Mouse (Mus musculus) NIH3T3 (cell line): ENCODE measurements at regions not wholly inside any gene's neighbourhood (a gene's known extent, or its start where the extent isn't known, plus 50 kb on each side); places are given as distances from the start of the nearest gene placed in this dataset.
A peak's percentile ranks its signal among the peaks of the same experiment; 100 is the strongest.

ENCODE experiments used
- DNase-seq: peaks from one replicate; pipeline ENCODE4 v3.0.0-alpha.2; 2012; ENCODE audit warnings: low read depth

DNA sequence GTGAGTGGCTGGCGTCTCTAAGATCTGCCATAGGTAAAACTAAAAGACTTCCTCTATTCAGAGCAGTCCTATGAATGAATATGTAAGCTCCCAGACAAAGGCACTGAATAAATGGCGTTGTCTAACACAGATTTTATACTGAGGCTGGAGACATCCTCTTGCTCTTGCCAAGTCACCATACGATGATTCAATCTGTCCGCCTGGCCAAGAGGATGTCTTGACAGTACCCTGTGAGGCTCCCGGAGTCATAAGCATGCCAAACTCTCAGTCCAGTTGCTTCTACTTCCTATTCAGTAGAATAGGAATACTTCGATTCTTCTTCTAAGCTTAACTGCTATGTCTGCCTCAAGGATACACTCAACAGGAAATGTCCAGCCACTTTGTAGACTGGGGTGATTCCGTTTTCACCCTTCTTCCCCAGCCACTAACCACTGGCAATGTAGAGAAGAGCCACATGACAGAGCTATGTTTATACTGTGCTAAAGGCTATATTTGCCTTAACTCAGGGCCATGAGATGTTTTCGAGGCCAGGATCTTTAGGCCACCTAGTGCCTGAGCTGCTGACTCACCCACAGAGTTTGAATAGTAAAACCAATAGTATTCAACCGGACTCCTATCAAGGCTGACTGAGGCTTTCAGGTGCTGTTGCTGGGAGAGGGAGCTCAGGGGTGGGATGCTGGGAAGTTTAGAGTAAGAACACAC, 188.7 kb upstream of the Atp5g3 start:
- no peak for DNase-seq

DNA sequence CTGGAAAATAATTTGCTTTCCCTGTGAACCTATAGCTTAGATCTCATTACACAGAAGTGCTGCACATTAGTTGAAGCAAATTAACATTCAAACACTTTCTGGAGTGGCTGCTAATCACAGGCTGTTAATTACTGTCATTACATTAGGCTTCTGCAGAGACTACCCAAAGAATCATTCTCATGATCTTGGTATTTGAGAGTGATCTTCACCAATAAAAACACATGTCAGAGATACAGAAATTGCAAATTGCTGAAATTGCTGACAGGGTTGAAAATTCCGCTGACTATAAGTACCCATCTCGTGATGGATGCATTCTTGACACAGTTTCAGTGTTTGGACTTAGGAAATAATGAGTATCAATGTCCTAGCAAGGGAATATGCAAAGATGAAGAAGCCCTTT, 185.7 kb upstream of the Atp5g3 start:
- no peak for DNase-seq

DNA sequence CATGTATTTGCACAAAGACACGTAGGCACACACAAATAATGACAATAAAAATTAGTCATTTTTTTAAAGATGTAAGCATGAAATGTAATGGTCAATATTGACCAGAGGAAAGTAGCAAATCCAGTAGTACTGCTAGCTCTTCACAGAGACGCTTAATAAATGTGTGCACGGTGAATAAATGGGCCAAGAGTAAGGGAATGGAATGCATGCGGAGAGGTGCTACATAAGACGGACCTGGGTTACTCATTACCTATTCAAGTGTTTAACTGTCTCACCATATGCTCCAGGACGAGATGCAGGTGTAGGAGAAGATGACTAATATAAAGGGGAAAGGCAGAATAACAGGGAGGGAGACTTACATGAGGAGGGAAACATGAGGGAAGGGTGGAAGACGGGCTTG, 182.4 kb upstream of the Atp5g3 start:
- no peak for DNase-seq

DNA sequence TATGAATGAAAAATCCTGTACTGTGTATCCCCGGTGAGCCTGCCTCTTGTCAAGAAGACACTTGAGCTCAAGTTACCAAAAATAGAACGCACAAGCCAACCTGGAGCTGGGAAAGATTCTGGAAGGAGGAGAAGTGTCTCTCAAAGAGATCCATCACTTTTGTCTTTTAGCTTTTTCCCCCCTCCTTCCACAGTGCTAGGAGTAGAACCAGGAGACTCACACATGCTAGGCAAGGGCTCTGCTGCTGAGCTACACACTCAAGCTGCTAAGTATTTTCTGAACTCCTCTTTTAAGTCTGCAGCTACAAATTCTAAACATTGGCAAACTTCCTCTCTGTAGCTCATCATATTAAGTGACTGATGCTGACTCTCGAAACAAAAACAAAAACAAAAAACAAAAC, 176.2 kb upstream of the Atp5g3 start:
- DNase-seq: no peak

DNA sequence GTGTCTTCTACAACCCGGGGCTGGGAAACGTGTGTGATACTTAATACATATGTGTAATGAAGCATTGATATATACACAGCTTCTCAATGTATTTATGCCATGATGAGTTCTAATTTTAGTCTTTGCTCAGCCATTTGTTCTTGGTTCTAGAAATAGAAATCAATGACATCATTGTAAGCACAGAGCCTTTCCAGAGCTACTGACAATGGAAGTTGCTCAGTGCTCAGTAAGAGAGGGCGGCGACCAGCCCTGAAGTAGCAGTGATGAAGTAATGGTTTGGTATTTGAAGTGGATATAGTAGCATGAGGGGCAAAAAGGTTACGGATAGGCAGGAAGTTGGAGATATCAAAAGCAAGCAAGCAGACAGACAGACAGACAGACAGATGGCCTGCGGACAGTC, 173.8 kb upstream of the Atp5g3 start:
- DNase-seq: no peak

DNA sequence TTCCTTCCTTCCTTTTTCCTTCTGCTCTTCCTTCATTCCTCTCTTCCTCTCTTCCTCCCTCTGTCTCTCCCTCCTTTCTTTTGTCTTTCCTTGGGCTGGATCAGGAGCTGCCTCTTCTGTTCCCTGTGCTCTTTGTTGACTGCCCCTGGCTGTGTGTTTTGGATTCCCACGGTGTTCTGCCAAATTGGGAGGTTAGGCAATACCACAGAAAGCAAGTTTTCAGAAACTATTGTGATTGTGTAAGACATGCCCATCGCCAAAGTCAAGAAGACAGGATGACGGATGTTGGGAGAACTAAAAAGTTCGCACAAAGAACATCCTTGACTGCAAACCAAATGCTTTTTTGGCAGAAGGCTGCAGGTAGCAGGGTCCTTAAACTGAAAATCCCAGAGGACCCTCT, 165.6 kb upstream of the Atp5g3 start:
- DNase-seq: peak; percentile 38

DNA sequence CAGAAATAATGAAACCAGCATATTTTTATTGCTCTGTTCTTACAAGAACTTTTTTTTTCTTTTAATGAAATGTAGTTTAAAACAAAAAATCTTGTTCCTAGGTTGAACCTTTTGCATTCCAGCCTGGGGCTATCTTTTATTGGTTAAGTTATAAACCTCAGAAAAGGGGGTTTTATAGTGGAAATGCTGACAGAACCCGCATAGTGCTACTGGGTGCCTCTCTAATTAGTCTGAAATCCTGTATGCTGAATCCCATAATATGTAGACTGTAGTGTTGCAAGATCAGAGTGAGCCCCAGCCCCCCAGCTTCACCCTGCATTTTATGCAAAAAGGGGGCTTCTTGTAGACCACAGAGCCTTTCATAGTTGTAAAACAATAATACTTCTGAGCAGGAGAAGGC, 164.4 kb upstream of the Atp5g3 start:
- no peak for DNase-seq

- no peak for DNase-seq
These were observed 162.3 kb upstream of the Atp5g3 start for GRCm38 (mm10) chr2:74073396-74073795.

DNA sequence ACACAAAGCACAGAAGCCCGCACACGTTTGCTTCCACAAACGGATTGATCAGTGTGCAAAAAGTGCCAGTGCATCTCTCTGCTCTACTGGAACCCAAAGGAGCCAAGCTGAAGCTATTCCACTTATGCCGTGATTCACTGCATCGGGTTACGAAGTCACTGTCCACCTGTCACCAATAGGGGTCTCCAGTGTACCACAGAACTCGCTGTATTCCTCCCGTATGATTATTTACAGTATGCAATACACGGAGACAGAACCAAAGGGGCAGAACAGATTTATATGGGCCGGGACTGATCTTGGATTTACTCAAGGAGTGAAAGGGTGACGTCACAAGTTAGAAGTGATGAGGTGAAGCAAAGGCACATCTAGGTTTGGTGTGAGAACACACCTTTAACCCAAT, 155.5 kb upstream of the Atp5g3 start:
- DNase-seq: peak; percentile 71

DNA sequence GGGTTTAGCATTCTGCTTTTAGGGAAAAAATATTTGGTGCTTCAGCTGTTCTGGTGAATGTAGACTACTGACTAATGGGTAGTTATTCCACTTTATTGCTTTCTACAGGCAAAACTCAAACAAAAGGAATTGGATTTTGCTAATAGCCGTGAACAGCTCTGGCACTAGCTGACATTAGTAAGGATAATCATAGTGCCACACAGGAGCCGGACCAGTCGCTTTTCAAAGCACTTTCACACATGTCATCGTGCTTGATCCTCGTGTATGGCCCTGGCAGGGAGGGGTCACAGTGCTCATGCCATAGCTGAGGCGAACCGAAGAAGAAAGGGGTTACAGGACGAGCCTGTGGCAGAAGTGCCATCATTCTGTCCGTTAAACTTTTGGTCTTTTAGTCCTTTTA, 153.2 kb upstream of the Atp5g3 start:
- no peak for DNase-seq

GRCm38 (mm10) chr2:74063777-74064176, 152.7 kb upstream of the Atp5g3 start:
- DNase-seq: no peak

- no peak for DNase-seq
These were observed 152.2 kb upstream of the Atp5g3 start for GRCm38 (mm10) chr2:74063302-74063701.

DNA sequence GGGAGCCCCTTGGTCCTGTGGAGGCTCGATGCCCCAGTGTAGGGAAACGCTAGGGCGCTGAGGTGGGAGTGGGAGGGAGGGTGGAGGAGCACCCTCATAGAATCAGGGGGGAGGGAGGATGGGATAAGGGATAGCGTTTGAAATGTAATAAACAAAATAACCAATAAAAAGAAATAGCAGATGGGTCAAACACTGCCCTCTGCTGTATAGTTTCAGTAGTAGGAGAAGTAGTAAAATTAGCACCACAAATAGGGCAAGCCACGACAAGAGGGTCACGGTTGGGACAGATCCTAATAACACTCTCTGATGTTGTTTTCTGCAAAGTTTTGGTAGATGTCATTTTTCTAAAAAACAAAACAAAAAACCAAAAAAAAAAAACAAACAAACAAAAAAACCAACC, 131.3 kb upstream of the Atp5g3 start:
- peak; percentile 18 for DNase-seq

GRCm38 (mm10) chr2:74039580-74039979, 128.5 kb upstream of the Atp5g3 start:
- no peak for DNase-seq

DNA sequence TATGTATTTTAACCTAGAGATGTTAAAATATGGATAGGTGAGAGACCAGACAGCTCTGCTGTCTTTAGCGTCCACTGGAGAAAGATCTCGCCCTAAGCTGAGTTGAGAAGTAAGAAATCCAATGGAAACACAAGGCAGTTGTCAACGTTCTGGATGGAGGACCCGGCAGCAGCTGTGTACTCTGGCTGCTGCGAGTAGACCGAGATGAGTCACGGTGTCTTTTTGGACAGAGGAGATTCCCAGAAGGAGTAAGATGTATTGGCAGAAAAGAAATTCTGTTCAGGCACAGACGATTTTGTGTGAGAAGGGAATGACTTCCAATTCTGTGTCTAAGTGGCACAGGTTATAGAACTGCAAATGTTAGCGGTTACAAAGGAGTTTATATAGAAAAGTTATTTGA, 124.9 kb upstream of the Atp5g3 start:
- no peak for DNase-seq

DNA sequence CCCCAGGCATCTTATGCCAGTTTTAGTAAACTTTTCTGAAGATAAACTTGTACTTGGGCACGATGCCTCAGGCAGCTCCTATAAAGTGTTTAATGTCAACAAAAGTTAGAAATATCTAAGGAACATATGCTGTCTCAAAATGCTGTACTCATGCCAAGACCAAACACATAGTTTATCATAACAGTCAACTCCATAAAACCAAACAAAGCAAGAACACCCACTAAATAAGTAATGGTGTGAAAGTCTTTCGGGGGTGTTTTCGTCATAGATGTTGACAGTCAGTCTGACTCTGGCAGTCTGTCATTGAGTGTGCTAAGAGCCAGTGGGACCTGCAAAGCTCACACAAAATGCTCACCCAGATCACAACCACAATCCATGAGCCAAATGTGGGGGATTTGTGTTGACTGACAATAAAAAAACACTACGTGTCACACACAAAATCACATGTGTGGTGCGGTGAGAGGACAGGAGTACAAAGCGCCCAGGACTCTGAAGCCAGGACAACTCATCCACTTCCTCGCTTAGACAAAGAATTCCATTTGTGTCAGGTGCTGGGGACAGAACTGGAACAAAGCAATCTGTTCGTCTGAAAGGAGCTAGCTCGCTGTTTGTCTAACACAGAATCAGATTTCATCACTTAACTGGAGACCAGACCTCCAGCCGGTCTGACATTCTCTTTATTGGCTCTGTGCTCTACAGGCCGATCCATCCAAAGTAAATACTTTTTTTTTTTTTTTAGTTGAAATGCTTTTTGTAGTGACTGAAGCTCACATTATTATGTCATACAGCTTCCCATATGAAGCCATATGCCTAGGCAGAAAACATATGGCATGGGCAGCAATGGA, 121.3 kb upstream of the Atp5g3 start:
- DNase-seq: no peak

- DNase-seq: no peak
These were observed 118.8 kb upstream of the Atp5g3 start for GRCm38 (mm10) chr2:74029938-74030337.

DNA sequence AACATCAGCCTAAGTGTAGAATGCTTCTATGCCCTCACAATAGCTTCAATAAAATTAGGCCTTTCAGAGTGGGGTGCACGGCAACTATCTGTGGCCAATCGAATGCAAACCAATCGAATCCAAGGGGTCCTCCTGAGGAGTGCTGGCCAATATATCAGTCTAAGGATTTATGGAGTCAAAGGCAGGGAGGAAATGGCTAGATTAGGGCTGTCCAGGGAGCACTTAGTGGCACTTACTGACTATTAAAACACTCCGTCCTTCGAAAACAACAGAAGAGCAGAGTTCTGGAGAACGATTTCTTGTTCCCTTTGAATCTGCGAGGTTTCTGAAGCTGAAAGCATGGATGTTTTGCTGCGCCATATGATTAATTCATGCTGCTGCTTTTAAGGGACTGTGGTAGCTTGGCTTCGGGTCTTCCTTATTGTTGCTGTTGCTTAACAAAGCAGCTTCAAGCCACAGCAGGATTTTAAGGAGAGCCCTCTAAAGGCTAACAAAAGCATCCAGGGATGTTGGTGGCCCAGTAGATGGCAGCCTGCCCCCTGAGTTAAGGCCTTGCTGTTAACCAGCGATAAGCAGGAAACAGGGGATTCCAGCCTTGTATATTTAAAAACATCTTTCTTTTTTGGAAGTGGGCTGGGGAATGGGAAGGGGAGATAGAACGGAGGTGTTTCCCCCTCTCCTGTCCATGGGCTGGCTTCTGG, 116.4 kb upstream of the Atp5g3 start:
- DNase-seq: peak; percentile 50

GRCm38 (mm10) chr2:74015146-74015545, 104.0 kb upstream of the Atp5g3 start:
- no peak for DNase-seq

DNA sequence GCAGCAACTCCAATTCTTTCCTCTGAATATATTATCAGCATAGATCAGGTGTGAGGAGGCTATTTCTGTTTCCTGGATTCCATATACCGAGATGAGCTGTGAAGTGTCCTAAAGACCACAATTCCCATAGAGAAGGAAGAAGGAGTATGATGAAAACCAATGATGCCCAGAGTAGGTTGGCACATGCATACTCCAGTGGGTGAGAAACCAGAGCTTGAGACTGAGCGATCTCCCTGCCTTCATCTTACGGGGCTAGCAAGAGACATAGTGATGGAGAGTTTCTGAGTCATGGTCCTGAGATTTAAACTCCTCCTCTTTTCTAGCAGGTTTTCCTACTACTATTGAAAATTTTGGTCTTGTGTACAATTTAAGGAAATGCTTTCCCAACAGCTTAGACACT, 103.1 kb upstream of the Atp5g3 start:
- DNase-seq: no peak

DNA sequence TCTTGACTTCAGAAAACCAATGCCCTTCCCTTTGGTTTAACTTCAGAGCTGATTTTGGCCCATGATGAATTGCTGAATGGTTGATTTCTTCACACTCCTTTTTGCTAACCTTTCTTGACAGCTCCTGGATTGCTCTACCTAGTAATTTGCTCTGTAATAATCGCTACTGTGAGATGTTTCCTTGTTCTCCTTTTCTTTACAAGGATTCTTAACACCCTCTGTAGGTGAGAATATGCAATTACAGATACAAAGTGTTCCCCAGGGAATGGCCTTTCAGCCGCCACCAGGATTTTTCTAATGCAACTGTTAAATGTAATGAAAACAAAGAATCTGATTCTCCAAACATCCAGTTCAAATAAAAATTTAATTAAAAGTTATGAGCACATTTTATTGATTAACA, 87.4 kb upstream of the Atp5g3 start:
- DNase-seq: peak; percentile 13

DNA sequence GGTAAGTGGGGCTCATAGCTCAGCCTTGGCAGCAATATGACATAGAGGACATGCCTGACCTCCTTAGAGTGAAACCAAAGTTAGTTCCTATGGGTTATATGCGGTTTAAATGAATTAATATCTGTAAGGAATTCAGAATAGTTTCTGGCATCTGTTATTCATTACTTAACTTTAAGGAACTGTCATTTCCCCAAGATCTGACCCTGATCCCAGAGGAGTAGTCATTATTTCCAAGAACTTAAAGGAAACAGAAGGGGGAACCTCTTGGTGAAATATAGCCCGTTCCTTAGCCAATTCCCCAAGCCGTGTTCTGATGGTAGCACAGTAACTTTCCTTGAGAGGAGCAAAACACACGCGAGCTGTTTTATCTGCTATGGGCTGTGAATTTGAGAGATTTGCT, 85.9 kb upstream of the Atp5g3 start:
- DNase-seq: no peak

GRCm38 (mm10) chr2:73991818-73992217, 80.7 kb upstream of the Atp5g3 start:
- no peak for DNase-seq
